Mouse (Mus musculus): Measurements from ENCODE around the gene Lrrc4c.

The Lrrc4c gene

GRCm38 (mm10) chr2:97469396-97469795 is 1151.4 kb downstream of the Lrrc4c start:
- DNase-seq (ENCODE audit: low read depth, low spot score), result no peak

- no peak for DNase-seq (ENCODE audit: low read depth, low spot score)
These were observed 1160.4 kb downstream of the Lrrc4c start for GRCm38 (mm10) chr2:97478175-97478924.

GRCm38 (mm10) chr2:97478925-97479298 is 1160.9 kb downstream of the Lrrc4c start:
- no peak for DNase-seq (ENCODE audit: low read depth, low spot score)

- DNase-seq (ENCODE audit: low read depth, low spot score), result no peak
These were observed 1167.0 kb downstream of the Lrrc4c start for GRCm38 (mm10) chr2:97484990-97485389.

- DNase-seq (ENCODE audit: low read depth, low spot score), result no peak
These were observed 1167.6 kb downstream of the Lrrc4c start for GRCm38 (mm10) chr2:97485609-97486008.

- DNase-seq (ENCODE audit: low read depth, low spot score), result no peak
These were observed 1169.6 kb downstream of the Lrrc4c start for GRCm38 (mm10) chr2:97487567-97487966.

- DNase-seq (ENCODE audit: low read depth, low spot score), result no peak
These were observed 1179.1 kb downstream of the Lrrc4c start for GRCm38 (mm10) chr2:97497069-97497468.

GRCm38 (mm10) chr2:97502501-97502900 is 1184.5 kb downstream of the Lrrc4c start:
- no peak for DNase-seq (ENCODE audit: low read depth, low spot score)

- DNase-seq (ENCODE audit: low read depth, low spot score), result no peak
These were observed 1186.9 kb downstream of the Lrrc4c start for GRCm38 (mm10) chr2:97504902-97505301.

- no peak for DNase-seq (ENCODE audit: low read depth, low spot score)
These were observed 1206.4 kb downstream of the Lrrc4c start for GRCm38 (mm10) chr2:97524256-97524922.

- no peak for DNase-seq (ENCODE audit: low read depth, low spot score)
These were observed 1207.1 kb downstream of the Lrrc4c start for GRCm38 (mm10) chr2:97525107-97525506.

GRCm38 (mm10) chr2:97530622-97531021 is 1212.7 kb downstream of the Lrrc4c start:
- no peak for DNase-seq (ENCODE audit: low read depth, low spot score)

GRCm38 (mm10) chr2:97543691-97544672 is 1226.0 kb downstream of the Lrrc4c start:
- no peak for DNase-seq (ENCODE audit: low read depth, low spot score)

- no peak for DNase-seq (ENCODE audit: low read depth, low spot score)
These were observed 1226.7 kb downstream of the Lrrc4c start for GRCm38 (mm10) chr2:97544673-97545071.

GRCm38 (mm10) chr2:97545946-97546345 is 1228.0 kb downstream of the Lrrc4c start:
- no peak for DNase-seq (ENCODE audit: low read depth, low spot score)

GRCm38 (mm10) chr2:97564509-97564908 is 1246.5 kb downstream of the Lrrc4c start:
- DNase-seq (ENCODE audit: low read depth, low spot score), result no peak

GRCm38 (mm10) chr2:97568954-97569353 is 1251.0 kb downstream of the Lrrc4c start:
- DNase-seq (ENCODE audit: low read depth, low spot score), result no peak

GRCm38 (mm10) chr2:97574921-97575320 is 1257.0 kb downstream of the Lrrc4c start:
- no peak for DNase-seq (ENCODE audit: low read depth, low spot score)

GRCm38 (mm10) chr2:97581132-97581531 is 1263.2 kb downstream of the Lrrc4c start:
- no peak for DNase-seq (ENCODE audit: low read depth, low spot score)

- DNase-seq (ENCODE audit: low read depth, low spot score), result no peak
These were observed 1268.4 kb downstream of the Lrrc4c start for GRCm38 (mm10) chr2:97586322-97586721.

GRCm38 (mm10) chr2:97590563-97590962 is 1272.6 kb downstream of the Lrrc4c start:
- DNase-seq (ENCODE audit: low read depth, low spot score), result no peak

- no peak for DNase-seq (ENCODE audit: low read depth, low spot score)
These were observed 1286.2 kb downstream of the Lrrc4c start for GRCm38 (mm10) chr2:97604182-97604581.

Data from CD4-positive, CD25-positive, alpha-beta regulatory T cell, adult 2 months (primary cell).